Mouse (Mus musculus) layer of hippocampus, adult 9-11 months (tissue): Measurements from ENCODE around the gene Ciao2a.
A peak's percentile ranks its signal among the peaks of the same experiment; 100 is the strongest.

Experiments
- DNase-seq: peaks from one replicate; pipeline ENCODE4 v3.0.0; 2022

Ciao2a gene

DNA sequence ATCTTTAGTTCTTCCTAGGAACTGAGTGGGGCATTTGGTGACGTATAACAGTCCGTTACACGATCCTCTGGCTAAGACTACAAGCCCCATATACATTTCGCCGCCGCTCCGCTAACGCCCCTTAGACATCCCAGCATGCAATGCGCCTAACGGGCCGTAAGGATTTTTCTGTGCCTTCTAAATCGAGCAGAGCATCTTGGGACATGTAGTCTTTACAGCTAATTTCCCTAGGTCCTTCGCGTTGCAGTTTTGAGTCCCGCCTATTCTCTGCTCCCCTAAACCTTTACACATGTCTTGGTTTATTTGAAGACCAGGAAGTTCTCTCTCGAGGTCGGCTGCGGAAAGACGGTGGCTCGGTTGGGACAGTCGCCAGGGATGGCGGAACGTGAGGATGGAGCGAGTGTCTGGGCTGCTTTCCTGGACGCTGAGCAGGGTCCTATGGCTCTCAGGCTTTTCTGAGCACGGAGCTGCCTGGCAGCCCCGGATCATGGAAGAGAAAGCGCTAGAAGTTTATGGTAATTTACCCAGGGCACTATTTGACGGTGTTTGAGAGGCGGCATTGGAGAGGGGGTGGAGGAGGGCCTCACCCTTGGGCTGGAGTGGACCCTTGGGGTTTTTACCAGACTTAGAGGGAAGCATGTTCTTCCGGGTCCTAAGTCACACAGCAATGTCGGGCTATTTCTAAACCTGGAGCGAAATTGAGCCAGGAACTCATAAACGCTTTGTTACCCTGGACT is at the start of gene Ciao2a, which contains the start of gene Snx1:
Gene Ciao2a (plus strand): TSS at position 156 of the 737 bp plus-strand sequence.
Gene Snx1 (minus strand): TSS at position 132 of the 737 bp plus-strand sequence.
- DNase-seq = peak; percentile 97

DNA sequence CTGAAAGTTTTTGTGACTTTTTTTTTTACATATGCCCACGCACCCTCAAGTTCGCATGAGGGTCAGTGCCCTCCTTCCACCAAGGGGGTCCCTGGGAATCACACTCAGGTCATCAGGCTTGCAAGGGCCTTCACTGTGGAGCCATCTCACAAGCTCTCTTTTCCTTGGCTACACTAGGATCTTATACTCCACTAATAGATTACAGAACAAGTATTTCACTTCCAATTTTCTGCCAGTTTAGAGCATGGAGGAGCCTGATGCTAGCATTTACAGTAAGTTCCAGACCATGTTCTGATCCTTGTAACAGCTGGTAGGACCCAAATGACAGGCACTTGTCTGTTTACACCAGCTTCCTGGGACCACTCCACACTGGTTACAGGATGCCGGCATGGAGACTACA is 48.3 kb upstream of the Ciao2a start:
- no peak for DNase-seq

DNA sequence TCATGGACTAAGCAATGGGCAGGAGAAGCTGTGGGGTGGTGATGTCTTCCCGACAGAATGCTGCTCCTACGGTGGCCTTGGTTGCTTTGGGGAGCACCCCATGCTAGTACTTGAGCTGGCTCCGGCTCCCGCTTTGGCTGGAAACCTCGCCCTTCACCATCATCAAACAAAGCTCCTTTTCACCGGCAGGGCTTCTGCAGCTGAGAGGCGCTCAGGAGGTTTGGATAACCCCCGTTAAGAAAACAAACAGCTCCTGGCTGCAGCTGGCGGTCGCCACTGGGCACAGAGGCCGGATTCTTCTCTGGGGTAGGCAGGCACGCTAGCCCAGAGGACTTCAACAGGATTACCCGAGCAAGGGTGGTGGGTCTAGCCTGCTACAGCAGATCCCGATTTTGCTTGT is 47.9 kb upstream of the Ciao2a start:
- no peak for DNase-seq

DNA sequence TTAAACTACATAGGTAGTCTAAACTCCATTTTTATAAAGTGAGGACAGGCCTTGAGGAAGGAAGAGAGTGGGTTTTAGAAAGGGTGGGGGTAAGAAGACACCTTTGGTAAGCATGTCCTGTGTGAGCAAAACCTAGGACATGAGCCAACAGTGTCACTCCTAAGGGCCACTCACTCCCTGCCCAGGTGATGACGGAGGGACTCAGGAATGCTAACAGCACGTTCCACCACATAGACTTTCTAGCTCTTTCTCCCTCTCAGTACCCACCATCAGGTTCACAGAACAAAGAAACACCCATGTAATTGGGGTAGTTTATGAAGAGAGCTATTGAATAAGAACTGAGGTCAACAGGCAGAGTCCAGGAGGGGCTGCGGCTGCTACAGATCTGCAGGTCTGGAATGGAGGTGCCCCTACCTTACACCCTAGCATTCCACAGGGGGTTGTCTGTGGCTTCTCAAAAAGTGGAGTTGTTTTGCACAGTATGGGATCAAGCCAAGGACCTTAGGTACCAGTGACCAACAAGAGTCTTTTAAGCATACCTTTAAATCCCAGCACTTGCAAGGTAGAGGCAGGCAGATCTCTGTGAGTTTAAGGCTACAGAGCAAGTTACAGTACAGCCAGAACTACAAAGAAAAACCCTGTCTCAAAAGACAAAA is 45.5 kb upstream of the Ciao2a start:
- DNase-seq = no peak

GRCm38 (mm10) chr9:66081999-66082398 is 44.4 kb upstream of the Ciao2a start:
- DNase-seq = no peak

DNA sequence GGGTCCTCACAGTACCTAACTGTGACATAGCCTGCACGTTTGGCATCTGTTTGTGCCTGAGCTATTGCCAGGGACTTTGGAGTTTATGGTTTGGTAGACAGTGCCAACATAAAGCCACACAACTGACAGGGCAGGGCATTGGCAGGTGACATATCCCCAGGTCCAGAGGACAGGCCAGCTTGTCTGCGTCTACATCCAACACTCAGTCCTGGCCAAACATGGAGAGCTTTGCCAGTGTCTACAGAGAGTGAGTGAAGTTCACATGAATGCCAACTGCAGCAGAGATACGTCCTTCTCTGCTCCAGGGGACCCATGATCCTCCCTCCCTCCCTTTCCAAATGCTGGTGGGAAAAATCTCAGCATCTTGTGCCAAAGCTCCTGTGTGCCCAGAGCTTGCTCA is 42.2 kb upstream of the Ciao2a start:
- no peak for DNase-seq

DNA sequence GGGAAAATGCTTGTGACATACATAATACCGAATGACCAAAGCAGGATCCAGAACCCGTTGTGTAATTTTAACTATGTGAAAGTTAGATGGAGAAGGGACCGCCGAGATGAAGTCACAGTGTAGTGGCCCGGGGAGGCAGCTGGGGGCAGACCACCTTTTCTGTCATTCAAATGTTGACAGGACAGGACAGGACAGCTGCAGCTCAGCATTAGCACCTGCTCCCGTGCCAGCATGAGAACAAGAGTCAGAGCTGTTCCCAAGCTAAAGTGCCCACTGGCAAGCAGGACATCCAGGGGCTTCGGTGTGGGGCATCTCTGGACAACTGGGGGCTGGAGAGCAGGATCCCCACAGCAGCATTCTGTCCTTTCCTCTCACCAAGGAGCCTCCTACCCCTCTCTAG is 39.3 kb upstream of the Ciao2a start:
- no peak for DNase-seq

DNA sequence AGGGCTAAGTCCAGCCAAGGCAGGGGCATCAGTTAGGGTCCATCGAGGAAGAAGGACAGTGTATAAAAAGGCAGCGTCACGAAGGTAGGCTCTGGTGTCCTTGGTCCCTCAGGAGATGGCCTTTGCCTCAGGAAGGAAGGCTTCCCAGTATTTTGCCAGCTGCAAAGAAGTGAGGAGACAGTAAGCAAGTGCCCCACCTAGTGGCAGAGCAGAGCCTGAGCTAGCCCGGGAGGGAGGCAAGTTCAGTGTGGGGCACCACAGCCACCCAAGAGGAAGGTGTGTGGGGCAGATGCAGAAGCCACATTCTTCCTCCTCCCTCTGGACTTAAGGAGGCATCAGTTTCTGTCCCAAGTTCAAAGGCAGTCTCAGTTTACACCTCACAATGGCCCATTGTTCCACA is 38.0 kb upstream of the Ciao2a start:
- DNase-seq = no peak

DNA sequence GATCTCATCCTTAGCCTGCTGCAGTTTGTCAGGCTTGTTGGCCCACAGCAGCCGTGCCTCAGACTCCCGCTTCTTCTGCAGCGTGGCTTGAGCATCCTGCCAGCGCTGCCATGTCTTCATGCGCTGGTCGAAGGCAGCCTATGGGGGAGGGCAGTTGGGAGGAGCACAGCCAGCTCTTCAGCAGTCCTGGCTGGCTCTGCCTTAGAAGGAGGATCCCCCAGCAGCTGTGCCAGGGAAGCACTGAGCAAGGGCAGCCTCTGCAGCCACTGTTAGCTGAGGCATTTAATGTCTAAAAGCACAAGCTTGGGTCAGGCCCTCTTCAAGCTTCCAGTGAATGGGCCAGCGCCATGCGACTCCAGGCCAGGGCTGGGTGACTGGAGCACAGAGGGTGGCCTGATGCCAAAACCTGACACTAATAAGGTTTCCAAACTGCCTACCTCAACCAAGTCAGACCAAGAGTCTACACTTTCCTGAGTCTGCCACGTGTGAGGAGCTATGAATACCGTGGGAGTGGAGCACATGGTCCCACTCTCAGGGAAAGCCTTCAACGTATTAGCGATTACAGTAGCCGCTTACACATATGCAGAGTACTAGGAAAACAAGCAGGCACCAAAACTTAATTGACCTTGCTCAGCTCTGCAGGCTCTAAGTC is 35.7 kb upstream of the Ciao2a start:
- DNase-seq = no peak

- DNase-seq = no peak
These were observed 34.8 kb upstream of the Ciao2a start for GRCm38 (mm10) chr9:66091327-66092231.

GRCm38 (mm10) chr9:66092664-66093063 is 33.7 kb upstream of the Ciao2a start:
- DNase-seq = no peak

DNA sequence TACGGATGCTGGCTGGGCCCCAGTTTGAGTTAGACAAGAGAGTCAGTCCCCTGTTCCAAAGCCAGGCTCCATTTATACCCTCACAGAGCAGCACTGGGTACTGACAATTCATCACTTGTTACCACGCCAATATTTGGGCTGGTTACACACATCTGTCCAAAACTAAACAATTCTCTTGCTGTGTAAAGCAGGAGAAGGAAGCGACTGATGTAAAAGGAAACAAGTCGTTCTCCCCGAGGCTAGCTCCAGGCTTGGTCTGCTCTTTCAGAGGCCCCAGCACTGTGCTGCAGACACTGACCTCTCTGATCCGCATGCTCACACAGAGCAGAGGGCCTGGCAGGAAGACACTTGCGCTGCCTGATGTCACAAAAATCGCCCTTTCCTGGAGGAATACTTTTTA is 24.8 kb upstream of the Ciao2a start:
- DNase-seq = peak; percentile 82

- no peak for DNase-seq
These were observed 23.7 kb upstream of the Ciao2a start for GRCm38 (mm10) chr9:66102668-66103067.

DNA sequence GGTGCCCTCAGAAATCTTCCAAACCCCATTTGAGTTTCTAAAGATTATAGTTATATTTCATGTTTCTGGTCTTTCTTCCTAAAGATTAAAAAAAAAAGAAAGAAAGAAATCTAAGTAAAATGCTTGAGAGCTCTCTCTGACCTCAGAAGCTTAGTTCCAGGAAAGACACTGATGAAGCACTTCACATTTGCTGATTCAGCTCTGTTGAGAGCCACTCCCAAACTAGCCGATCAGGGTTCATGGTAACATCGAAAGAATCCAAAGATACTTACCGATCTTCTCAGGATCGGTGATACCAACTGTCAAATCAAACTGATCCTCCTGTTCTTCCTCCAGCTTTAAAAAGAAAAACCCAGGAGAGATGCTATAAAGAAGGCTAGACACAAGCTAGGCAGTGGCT is 21.8 kb upstream of the Ciao2a start:
- DNase-seq = no peak

DNA sequence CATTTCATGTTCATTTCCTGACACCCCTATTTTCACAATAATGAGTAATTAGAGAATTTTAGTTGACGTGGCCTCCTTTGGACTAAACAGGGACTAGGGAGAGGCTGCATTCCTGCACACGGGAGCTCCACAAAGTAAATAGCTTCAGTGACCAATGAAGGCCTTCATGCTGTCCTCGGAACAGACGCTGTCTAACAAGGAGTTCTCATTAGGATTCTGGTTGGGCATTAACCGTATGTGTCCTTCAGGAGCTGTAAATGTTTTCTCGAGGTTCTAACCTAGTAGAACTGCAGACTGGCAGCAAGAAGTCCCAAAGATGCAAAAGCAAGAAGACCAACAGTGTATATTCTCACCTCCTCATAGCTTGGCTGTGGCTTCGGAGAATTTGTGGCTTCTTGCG is 21.2 kb upstream of the Ciao2a start:
- no peak for DNase-seq

GRCm38 (mm10) chr9:66109574-66109973 is 16.8 kb upstream of the Ciao2a start:
- no peak for DNase-seq

- no peak for DNase-seq
These were observed 16.3 kb upstream of the Ciao2a start for GRCm38 (mm10) chr9:66110126-66110525.

DNA sequence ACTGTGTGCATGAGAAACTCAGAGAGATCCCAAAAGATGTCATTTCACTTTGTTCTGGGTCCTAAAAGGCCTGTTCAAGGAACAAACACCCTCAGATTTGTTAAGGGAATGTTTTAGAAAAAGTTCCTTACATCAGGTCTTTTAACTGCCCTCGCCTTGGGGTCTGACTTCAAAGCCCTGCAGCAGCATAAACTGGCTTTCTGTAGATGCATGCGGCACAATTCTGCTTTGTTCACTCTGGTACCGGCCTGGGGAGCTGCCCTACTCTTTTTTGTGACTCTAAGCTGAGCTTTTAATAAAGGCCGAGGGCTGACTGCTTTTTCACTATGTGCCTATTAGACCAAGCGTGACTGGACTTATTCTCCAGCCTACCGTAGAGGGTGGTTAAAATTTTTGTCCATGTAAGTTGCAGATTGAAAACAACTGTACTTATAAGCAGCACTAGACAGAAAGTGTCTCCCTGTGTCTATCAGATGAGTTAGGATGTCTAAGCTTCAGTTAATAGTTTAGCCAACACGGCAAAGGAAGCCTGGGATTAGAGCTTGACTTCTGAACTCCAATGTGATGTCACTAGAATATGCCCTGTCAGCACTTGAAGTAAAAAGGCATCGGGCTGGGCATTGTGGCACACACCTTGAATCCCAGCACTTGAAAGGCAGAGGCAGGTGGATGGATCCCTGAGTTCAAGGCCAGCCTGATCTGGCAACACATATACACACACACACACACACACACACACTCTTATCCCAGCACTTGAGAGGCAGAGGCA is 15.6 kb upstream of the Ciao2a start:
- no peak for DNase-seq

- DNase-seq = peak; percentile 61
These were observed 12.1 kb upstream of the Ciao2a start for GRCm38 (mm10) chr9:66114341-66114740.

DNA sequence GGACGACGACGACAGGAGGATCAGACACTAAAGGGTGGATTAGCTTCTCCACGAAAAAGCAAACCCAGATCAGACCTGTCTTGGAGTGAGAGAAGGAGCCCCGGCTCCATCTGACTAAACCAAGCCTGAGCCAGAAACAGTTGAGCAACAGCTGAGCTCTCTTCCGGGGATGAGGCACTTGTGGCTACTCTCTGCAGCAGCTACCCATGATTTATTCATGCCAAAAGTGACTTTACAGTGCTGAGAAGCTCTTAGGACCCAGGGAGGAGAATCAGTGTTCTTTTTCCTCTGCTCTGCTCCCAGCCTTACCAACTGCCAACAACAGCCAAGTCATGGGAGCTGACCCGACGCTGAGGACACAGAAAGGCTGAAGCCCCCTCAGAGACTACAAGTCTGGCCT is 9.5 kb upstream of the Ciao2a start:
- DNase-seq = no peak

DNA sequence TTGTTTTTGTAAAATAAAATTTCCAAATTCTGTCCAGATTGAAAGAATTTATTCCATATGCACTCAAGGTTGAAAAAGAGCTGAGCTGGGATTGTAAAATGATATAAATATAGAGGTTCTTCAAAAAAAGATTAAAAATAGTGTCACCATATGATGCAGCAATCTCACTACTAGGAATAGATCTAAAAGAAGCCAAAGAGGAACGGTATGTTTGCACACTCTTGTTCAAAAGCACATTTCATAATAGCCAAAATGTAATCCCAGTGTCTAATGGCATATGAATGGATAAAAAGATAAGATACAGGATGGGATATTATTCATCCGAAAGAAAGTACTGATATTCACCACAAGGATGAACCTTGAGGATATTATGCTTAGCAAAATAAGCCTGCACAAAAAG is 6.9 kb upstream of the Ciao2a start:
- DNase-seq = no peak

- no peak for DNase-seq
These were observed 6.3 kb upstream of the Ciao2a start for GRCm38 (mm10) chr9:66120106-66120505.
